Mouse (Mus musculus) MN1 (cell line): ENCODE results near the gene Chd3.

Source experiments
- DNase-seq: peaks from one replicate; pipeline ENCODE4 v3.0.0-alpha.2; 2016; ENCODE audit warnings: low spot score

The Chd3 gene

DNA sequence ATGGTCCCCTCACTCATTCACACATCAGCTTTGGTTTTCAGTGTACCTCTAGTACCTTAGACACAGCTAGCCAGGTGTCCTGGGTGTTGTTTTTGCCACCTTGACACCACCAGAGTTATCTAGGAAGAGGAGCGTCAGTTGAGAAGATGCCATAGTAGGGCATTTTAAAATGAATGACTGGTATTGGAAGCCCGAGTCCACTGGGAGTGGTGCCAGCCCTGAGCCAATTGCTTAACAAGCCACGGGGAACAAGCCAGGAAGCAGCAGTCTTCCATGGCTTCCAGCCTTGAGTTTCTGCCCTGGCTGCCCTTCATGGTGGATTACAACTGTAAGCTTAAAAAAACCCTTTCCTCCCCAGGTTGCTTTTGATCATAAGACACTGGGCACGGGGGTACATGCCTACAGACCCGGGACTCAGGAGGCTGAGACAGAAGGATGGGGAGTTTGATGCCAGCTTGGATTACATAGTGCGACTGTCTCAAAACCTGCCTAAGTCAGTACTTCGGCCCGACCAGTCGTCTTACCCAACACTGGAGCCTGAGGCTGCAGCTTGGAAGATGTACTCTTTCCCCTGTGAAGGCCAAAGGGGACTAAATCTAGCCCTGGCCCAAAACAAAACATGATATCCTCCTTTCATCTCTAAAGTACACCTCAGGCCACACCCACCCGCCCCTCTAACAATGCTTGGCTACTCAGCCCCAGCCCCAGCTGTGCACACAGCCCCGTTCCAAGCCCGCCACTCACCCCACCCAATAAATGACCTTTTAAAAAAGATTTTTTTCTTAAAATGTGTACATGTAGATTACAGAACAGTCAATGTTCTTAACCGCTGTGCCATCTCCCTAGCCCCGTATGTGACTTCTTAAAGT, 20.6 kb upstream of the Chd3 start:
- DNase-seq: no peak

DNA sequence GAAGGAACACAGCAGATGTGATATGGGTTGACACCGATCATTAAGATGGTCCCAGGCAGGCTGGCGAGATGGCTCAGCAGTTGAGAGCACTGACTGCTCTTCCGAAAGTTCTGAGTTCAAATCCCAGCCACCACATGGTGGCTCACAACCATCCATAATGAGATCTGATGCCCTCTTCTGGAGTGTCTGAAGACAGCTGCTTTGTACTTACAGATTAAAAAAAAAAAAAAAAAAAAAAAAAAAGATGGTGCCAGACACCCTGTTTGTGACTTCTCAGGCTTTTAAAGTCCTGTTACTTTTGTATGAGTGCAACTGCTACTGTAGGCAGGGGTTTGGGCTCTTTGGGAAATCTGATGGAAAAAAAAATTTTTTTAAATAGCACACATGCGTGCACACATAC, 19.5 kb upstream of the Chd3 start:
- DNase-seq: no peak

DNA sequence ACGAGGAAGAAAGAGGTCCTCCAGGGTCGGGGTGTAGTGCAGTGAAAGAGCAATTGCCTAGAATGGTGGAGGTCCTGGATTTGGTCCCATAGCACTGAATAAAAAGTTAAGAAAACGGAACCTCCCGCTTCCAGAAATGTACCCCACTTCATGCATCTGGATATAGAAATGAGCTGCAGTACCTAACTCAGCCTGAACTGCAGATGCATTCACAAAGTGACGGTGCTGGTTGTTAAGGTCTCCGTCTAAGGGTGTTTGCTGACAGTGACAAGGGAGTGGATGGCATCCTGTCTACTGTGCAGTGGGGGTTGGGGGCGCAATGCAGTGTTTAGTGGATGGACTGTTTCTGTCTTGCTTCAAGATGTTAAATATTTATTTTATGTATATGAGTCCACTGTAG, 17.6 kb upstream of the Chd3 start:
- DNase-seq: no peak

DNA sequence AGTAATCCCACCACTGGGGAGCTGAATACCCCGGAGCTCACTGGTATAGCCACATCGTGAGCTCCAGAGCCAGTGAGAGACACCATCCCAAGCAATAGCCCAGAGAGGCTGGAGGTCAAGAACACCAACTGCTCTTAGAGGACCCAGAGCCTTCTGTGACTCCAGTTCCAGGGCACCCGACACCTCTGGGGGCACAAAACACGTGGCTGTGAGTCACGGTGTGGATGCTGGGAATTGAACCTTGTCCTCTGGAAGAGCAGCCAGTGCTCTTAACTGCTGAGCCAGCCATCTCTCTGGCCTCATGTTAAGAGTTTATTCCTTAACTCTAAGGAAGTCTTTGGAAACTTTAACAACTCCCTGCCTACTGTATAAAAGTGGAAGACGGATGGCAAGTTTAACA, 15.8 kb upstream of the Chd3 start:
- no peak for DNase-seq

DNA sequence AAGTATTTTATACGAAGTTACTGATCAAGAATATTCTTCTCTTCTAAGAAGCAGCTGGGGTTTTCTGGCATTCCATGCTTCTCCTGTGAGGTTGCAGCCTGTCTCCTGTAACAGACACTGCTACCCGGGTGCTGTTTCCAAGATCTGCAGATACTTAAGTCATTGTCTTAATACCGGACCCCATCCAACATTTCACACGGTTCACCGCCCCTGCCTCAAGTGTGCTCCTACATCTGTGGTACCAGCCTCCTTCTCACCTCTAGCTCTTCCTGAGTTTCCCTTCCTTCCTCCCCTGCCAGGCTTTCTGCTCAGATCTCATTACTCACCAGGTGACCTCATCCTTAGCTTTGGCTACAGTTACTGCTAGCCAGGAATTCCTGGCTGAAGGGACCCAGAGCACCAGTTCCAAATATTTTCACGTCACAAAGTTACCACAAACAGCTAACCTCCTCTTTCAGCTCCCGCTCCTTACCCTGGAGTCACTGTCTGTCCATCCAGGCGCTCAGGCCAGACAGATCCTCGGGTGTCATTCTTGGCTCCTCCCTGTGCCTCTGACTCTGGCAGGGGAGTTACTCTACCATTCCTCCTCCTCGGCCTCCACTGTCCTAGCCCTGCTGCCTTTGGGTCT, 13.4 kb upstream of the Chd3 start:
- peak; percentile 51 for DNase-seq

DNA sequence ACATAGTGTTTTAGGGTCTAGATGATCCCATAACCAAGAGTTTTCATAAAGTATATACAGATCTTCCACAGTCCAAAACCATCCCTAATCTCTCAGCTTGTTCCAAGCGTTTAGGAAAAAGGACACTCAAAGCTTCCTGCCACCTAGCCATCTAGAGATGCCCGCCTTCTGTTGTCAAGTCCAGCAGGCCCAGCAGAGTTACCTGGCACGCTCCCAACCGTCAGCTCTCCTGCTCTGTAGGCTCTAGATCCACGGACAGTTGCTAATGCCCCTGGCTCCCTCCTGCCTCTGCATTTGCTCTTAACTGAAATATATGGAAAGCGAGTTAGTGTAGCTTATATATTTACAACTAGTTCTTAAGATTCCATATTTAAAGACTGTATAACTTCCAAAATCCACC, 12.2 kb upstream of the Chd3 start:
- DNase-seq: no peak

DNA sequence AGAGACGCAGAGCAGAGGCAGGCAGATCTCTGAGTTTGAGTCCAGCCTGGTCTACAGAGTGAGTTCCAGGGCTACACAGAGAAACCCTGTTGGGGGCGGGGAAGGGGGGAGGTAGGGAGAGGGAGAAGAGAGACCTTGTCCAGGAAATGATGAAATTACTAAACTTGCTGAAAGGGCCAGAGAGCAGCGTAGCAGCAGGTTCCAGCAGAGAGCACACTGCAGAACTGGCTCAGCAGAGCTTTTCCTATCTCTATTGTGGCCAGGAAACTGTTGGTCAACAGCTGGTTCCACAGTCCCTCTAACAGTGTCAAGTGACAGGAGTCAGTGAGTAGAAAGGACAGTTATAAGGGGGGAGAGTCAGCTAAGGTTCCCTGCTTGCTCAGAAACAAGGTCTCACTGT, 10.4 kb upstream of the Chd3 start:
- DNase-seq: no peak

DNA sequence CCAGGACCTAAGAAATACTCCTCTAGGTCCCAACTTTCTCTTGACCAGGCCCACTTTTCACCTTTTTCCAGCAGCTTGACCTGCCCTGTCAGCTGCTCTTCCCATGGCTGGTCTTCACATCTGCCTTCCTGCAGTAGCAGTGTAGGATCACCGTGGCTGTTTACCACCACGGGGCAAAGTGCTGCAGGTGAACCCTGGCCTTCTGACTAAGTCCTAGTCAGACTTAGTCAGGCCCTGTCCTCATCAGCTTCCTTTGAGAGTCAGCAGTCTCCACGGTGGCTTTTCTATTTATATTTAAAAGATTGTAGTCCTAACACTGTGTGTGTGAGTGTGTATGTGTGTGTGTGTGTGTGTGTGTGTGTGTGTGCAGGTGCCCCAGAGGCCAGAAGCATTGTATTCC, 8.6 kb upstream of the Chd3 start:
- no peak for DNase-seq

DNA sequence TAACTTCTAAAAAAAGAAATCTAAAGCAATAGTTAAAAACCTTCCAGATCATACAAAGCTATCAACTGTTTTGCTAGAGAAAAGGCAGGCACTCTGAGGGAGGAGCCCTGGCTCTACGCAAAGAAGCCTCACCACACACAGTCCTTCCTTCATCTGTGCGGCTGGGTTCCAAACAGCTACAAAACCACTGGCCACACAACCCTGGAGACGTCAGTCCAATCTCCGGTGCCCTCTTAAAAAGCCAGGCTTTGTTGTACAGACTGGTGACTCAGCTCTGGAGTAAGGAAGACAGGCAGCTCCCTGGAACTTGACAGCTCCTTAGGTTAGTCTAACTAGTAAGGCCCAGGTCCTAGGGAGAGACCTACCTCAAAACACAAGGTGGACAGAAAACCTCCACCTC, 6.4 kb upstream of the Chd3 start:
- DNase-seq: no peak

DNA sequence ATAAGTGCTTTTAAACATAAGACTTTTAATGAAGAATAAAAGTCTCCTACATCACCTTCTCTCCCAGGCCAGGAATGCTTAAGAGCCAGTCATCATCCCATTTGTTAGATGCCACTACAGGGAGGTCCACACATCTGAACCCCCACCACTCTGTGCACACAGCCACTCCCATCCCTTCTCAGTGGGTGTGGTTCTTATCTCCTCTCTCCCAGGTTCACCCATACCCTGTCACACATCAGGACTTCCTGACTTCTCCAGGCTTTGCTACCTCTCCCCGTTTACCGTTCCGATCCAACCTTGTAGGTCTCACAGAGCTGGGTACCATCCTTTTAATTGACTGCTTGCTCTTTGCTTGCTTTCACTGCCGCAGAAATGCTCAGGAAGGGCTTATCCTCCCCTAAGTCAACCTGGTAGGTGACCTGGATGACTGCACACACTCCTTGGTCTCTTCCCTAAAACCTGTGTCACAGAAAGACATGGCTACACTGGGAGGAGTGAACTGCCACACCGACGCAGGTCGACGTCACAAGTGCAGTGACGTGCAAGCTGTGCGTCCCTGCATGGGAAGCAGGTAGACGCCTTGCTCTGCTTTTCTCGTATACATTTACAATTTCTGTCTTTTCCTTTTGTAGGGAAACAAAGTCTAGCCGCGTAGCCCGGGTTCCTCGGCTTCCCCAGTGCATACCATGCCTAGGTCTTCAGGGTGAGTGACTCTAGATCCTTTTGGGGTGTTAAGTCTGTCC, 4.2 kb upstream of the Chd3 start:
- DNase-seq: no peak

DNA sequence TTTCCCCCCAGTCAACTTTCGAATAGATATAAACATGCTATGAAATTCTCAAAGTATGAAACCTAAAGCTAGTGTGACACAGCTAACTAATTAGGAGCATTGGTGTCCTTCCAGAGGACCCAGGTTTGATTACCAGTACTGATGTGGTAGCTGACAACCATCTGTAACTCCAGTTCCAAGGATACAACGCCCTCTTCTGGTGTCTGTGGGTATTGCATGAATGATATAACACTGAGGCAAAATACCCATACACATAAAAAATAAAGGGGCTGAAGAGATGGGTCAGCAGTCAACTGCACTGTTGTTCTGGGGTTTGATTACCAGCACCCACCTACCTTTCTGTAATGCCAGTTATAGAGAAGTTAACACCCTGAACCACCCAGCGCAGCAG, 3.6 kb upstream of the Chd3 start:
- no peak for DNase-seq

DNA sequence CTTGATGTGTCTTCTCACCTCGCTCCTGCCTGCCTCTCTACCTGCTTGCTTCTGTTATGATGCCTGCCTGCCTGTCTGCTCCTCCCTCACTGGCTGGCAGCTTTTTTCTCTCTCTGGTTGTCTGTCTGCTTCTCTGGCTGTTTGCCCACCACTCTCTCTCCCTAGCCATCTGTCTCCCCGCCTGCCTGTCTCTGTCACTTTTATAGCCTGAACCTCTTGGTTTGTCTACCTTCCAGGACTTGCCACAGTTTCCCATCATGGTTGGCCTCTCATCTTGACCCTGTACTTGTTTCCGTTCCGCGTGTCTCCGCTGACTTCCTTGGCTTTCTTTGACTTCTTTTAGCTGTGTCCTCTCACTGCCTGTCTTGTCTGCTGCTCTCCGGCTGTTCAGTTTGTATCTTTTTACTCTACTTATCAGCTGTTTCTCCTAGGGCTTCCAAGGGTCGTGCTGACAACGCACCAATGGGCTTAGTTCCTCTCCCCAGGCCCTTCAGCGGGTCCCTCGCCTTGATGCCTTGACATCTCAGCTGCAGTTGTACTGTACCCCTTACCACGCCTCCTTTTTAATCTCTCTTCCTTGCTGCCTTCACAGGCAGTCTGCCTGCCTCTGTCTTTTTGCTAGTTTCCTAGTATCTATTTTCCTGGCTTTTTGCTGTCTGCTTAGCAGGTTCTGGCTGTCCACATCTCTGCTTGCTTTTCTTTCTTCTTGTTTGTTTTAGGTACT, 3.0 kb upstream of the Chd3 start:
- peak; percentile 40 for DNase-seq

DNA sequence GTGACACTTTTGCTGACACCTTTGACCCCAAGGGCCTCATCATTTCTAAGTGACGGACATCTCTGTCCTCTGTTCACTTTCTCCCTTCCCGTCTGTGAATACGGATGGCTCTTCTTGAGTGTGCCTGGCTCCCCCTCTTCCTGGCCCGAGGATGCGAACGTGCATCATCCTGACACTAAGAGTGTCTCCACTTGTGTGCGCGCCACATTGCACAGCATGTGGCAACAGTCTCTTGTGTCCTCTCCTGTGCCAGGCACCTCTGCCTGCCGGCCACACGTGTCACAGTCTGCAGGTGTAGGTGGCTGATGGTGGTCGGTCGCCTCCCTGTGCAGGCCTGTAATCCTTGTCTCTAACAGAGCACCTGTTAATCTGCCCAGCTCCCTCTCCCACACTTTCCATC, 2.4 kb upstream of the Chd3 start:
- DNase-seq: no peak

DNA sequence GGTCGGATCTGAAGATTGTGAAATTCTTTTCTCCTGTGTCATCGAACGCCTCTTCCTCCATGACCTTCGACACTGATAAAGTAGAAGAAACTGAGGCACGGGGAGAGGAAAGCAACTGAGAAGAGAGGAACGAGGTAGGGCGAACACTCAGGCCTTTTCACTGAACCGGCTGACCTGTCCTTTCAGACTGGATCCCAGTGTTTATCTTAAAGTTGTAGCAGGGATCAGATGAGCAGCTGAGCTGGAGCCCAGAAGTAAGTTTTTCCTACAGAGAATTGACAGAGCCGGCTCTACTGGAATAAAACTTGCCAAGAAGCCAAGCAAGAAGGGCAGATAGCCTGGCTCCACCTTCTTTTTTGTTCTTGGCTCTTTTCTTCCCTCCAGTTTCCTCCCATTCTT, 1.6 kb upstream of the Chd3 start:
- no peak for DNase-seq

DNA sequence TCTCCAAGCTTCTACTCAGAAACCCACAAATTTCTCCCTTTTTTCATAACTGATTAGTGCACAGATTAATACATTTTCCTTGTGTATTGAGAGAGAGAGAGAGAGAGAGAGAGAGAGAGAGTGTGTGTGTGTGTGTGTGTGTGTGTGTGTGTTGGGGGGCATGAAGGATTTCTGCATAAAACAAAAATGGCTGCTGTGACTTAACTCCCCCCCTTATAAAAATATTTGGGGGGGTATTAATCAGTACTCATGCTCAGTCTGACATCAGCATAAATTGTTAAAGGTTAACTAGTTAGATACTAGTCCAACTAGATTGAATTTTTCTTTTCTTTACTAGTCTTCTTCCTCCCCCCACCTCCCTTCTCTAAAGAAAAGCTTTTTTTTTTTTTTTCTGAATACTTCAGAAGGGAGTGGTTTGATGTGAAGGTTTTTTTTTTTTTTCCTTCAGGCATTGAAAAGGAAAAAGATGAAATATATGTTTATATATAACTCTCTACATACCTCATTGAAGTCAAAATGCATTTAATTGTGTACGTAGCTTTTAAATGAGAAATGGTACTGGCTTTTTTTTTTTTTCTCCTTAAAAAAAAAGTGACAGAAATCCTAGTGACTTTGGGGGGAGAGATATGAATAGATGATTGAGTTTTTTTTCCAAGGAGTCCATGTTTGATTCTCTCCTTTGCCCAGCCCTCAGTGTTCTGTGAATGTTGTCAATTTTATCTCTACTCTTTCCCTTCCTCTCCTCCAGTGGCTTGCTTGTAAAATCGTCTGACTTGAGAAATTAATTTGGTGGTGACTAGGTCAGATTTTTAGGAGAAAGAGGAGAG, 997 bp upstream of the Chd3 start:
- DNase-seq: no peak

DNA sequence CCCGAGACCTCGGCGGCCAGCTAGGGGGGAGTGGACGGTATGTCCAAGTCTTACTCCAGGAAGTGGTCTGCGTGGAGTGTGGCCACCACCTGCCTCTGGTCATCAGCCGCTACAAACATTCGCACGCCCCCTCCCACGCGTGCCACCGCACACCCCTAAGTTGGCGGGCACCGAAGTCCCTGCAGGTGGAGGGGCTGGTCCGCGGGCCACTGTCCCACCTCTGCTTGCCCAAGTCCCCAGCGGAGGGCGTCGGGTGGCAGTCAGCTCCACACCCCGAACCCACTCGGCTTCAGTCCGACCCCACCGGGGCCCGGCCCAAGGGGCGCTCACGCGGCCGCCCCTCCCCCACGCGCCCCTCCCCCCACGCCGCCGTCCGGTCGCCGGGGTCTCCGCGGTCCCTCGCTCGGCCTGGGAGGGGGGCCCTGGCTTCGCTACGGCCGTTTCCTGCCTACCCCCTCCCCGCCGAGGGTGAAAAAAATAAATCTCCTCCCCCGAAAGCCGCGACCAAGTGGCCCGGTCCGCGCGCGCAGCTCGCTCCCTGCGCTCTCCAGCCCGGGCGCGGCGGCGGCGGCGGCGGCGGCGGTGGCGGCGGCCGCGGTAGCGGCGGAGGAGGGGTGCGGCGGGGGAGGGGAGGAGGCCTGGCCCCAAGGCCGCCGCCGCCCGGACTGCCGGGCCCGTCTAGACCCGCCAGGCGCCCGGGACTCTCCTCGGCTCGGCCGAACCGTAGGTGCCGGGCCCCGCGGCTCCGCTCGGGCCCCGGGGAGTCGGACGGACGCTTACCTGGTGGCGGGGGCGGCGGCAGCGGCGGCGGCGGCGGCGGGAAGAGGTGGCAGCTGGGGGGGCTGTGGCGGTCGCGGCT, 621 bp downstream of the Chd3 start:
- DNase-seq: peak; percentile 67

DNA sequence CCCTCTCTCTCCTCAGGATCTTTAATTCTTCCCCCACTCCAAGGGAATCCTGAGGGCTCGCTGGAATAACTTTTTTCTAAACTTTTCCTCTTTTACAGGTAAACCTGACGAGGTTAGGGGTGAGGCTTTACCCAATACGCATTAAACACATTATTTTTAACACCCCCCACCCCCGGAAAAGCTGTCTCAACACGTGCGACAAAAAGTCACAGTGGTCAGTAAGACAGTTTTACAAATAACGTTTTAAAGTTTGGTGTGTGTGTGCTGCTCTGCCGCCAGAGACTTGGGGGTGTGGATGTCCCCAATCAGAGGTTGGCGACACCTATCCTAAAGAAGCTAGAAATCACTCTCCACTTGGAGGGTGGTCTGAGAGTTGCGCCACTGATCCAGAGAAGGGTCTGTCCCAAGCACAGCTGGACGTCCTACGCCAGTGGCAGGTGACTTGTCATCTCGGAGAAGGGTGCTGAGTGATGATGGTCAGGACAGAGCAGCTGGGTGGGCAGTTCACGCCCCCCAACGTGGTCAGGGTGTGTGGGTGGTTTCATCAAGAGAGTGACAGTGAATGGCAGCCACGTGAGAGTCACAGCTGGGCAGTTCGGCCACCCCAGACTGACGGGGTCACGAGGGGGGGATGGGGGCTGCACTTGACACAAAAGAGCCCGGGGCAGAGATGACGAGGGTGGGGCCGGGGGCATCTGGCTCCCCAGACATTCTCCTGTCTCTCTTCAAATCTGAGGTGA, 1.4 kb downstream of the Chd3 start:
- peak; percentile 28 for DNase-seq

DNA sequence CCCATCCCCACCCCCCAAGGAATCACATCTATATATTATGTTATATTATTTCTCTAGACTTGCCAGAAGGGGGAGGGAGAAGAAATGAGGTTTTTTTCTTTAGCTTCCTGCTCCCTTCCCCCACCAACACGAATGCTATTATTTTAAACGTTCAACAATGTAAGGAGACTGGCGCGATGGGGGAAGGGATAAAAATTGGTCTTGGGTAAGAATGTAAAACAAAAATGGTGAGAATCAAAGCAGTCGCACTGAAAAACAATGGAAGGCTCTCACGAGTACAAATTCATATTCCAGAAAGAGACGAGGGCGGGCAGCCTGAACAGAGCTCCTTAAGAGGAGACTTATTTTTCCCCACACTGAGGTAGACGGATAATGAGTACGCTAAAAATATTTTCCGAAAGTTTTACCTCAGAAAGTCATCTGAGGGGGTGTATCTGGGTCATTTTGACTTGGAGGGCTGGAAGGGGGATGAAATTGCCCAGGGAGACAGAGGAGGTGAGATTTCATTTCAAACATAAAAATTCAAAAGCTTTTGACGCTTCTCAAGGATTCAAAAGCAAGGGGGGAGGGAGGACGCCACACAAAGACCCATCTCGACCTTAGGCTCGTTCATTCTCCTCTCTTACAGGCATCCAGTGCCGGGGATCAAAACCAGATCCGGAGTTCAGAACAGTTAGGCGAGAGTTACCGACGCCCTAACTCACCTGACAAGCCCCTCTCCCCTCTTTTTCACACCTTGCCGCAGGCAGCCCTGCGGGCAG, 2.2 kb downstream of the Chd3 start:
- DNase-seq: peak; percentile 64
